Mouse (Mus musculus) bone marrow macrophage, adult 2 months (primary cell): ENCODE data around the gene Acacb. TPM values are rescaled to one million over a fixed set of nuclear protein-coding genes. Genes with fewer than 3 reads are reported as not detected.

Source experiments
- H3K27ac ChIP-seq: 2 replicates; pipeline ENCODE4 v1.5.1; 2012; ENCODE audit warnings: low read depth, low read length; ENCODE audit not compliant: insufficient read depth
- H3K4me1 ChIP-seq: 2 replicates; pipeline ENCODE4 v1.6.1; 2012; ENCODE audit warnings: low read length; ENCODE audit not compliant: control insufficient read depth, insufficient read depth
- H3K4me3 ChIP-seq: 2 replicates; pipeline ENCODE4 v1.5.1; 2012; ENCODE audit warnings: mild to moderate bottlenecking, low read length, moderate library complexity; ENCODE audit not compliant: insufficient read depth
- CTCF ChIP-seq: IDR thresholded peaks from 2 replicates; pipeline ENCODE4 v1.5.1; 2012; ENCODE audit warnings: low read depth, mild to moderate bottlenecking, low read length, moderate library complexity
- POLR2A ChIP-seq: IDR thresholded peaks from 2 replicates; pipeline ENCODE4 v1.6.1; 2012; ENCODE audit warnings: mild to moderate bottlenecking, low read depth, low read length, borderline replicate concordance
- polyA plus RNA-seq: library from polyadenylated mRNA; stranded (reverse); fragments of >200 nt; gene quantifications from 2 replicates; pipeline ENCODE4 v1.2.4, GENCODE M21; 2012; ENCODE audit not compliant: missing spikeins, insufficient read depth, insufficient read length

Acacb gene
- polyA plus RNA-seq, 1 experiment = 0.24 TPM

DNA sequence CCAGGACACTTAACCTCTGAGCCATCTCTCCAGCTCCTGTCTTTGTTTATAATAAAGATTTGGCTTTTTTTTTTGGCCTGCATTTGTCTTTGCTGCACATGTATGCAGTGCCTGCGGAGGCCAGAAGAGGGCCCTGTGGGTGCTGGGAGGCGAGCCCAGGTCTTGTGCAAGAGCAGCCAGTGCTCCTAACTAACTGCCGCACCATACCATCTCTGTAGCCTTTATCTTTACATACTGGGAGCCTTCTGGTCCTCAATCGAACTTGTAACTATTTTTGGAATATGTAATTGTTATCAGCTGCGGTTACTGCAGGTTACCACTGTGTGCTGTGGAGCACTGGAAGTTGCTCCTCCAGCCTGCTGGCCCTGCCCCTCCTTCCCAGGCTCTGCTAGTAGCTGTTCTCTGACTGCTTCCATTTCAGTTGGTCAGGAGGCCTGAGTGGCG lies 12.2 kb upstream of the Acacb start:
- Histone ChIP-seq H3K4me1 (peaks cover 7% of the 10 kb centered on the region; the same call in 1 of the 2 replicates), H3K4me3 (no peak overlapping the region), H3K27ac (no peak overlapping the region)
- peak; percentile 31; the same call in 1 of the 2 replicates for TF ChIP-seq CTCF
- no peak for TF ChIP-seq POLR2A

DNA sequence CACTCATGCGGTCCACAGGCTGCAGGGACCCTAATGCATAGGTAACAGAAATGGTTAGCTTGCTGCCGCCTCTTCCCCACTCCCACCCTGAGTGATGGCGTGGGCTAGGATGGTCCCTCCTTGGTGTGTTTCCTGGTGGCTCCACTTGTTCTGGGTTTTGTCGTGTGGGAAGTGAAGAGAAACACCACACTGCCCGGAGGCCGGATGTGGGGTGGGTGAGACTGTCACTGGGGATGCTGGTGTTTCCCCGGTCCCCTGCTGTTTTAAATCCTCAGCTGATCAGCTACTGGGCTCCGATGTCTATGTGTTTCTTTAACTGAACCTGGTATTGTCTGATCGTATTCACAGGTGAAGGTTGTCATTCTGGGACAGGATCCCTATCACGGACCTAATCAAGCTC lies 10.8 kb upstream of the Acacb start:
- no peak overlapping the region for H3K27ac ChIP-seq
- TF ChIP-seq CTCF (no peak), POLR2A (no peak)
- no peak overlapping the region for H3K4me3 ChIP-seq
- peaks cover 7% of the 10 kb centered on the region; the same call in 1 of the 2 replicates for H3K4me1 ChIP-seq

DNA sequence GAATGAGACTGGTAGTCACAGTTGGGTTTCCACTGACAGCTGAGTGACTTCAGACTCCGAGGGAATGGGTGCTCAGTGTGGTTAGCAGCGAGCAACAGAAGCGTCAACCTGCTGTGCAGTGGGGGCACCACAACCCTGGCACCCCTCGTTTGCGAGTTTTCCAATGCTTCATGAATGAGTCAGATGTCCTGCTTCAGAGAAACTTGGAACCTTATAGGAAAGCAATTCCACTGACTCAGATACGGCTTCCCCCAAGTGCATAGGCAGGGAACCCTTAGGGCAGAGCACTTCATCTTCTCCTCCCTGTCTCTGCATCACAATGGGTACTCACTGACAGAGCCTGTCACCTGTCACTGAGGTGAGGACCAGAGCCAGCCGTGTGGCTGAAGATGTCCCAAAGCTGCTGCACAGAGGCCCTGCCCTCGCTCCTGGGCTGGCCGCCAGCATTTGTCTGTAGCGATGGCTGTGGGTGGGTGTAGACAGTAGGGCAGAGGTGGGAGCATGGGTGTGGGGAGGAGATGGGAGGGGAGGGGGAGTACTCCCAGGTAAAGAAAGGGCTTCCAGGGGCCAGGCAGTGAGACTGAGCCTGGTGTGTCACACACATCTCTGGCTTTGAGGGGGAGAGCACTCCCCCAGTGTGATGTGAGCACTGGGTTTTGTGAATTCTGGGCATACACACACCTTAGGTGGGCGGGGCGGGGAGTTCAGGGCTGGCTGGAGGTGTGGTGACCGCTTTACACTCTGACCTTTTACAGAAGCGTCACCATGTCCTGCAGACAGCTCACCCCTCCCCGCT lies 8.7 kb upstream of the Acacb start:
- Histone ChIP-seq H3K27ac (no peak overlapping the region), H3K4me1 (0 out of 2 replicates have a peak, but pooled peaks cover 2% of the 10 kb centered on the region), H3K4me3 (no peak overlapping the region)
- no peak for TF ChIP-seq POLR2A
- TF ChIP-seq CTCF = no peak

DNA sequence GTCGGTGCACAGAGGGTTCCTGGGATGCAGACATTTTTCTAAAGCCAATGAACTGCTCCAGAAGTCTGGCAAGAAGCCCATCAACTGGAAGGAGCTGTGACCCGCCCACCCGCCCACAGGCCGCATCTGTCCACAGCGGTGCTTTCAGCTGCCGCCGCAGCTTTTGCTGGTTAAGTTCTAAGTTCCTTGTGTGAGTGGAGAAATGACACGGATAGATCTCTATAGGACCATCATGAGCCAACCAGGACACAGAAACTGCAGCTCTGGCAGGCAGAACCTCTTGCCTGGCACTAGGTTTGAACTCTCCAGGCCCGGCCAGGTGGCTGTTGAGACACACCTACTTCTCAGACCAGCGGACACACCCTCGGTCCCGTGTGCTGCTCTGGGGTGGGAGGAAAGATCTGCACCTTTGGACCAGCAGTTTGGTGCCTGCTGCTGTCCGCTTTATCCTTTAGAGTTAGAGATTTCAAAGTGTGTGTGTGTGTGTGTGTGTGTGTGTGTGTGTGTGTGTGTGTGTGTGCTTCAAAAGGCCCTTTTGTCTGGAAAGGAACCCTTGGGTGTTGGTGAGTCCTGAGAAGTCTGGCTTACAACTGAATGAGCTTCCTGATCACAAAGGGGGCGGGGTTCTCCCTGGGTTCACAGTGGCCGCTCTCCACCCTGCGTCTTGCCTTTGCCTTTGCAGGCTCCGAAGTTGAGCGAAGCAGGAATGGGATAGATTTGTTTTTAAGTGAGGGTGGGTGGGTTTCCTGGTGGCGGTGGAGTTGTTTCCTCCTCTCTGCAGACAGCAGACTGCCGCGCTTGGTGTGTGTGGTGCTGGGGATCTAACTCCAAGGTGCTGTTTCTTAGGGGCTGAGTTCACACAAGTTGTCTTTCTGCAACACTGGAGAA lies 7.8 kb upstream of the Acacb start:
- no peak overlapping the region for H3K27ac ChIP-seq
- no peak overlapping the region for H3K4me3 ChIP-seq
- TF ChIP-seq CTCF = no peak
- no peak for TF ChIP-seq POLR2A
- H3K4me1 ChIP-seq = 0 out of 2 replicates have a peak, but pooled peaks cover 2% of the 10 kb centered on the region

DNA sequence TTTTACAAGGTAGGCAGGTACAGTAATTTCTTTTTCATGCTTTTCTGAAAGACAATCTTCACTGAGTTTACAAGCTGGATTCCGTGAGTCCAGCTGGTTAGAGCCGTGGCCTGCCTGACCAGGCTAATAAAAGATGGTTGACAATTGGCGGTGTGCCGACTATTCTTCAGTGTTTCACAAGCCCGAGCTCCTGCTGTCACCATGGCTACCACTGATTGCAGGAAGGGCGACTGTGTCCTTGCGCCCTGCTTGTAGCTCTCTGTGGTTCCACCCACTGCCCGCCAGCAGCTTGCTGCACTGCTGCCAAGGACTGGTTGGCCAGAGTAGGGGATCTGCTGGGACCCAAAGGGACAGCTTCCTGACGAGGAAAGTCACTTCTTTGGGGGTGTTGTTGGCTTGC lies 7.2 kb upstream of the Acacb start:
- TF ChIP-seq CTCF = no peak
- no peak for TF ChIP-seq POLR2A
- no peaks in the 10 kb centered on the region for H3K4me1 ChIP-seq
- H3K4me3 ChIP-seq = no peak overlapping the region
- H3K27ac ChIP-seq = no peak overlapping the region

DNA sequence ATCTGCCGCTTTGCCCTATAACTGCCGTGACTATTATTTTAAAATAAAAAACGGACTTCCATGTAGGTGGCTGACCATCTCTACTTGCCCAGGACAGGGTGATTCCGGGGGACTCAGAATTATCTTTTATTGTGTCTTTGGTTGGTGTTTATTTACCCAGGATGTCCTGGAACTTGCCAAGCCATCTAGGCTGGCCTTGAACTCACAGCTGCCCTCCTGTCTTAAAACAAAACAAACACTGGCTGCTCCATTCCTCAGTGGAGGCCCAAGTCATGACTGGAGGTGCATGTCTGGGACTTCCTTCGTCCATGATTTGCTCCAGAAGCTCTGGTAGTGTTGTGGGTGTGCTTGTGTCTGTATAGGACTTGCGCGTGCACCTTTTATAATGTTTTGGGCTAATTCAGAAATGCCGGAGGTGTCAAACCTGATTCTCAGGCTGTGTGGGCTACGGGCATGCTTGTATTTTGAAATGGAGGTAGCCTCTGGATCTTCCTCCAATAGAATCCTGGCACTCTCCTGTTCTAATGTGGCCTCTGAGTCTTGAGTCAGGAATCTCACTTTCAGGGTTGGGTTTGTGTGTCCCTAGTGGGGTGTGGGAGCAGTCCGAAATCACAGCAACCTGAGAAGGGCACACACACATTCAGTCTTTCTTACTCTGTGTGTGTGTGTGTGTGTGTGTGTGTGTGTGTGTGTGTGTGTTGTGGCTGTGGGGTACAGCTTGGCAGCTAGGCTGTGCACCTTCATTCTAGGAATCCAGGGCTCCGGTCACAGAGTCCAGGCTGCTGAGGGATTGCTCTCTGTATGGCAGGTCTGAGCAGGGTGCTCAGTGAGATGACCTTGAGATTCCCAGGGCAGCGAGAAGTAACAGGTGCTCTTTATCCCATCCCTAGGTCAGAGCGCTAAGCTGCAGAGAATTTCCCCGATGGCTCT lies 973 bp downstream of the Acacb start:
- Histone ChIP-seq H3K4me3 (no peak overlapping the region), H3K27ac (no peak overlapping the region), H3K4me1 (no peaks in the 10 kb centered on the region)
- TF ChIP-seq CTCF (no peak), POLR2A (no peak)

DNA sequence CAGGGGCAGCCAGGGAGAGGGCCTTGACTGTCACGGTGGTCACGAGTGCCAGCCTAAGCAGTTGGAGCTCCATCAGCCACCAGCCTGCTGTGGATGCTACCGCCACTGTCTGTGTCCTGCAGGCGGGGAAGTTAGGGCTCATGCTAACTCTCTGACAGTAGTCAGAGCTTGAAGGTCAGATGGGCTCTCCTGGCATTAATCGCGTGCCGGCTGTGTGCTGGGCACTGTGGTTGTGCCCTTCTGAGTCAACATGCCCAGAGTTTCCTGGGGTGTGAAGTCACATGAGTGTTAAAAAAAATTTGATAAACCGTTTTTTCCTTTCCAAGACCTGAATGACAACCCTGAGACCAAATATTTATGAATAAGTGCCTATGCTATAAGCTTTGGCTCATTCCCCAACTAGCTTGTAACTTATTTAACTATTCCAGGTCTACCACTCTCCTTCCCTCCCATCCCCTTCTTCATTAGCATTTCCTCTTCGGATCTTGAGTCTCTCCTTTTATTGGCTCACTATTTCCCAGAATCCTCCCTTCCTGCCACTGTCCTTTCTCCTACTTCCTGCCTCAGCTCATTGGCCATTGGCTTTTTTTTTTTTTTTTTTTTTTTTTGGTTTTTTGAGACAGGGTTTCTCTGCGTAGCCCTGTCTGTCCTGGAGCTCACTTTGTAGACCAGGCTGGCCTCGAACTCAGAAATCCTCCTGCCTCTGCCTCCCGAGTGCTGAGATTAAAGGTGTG lies 6.2 kb downstream of the Acacb start:
- no peak overlapping the region for H3K4me3 ChIP-seq
- TF ChIP-seq CTCF (no peak), POLR2A (no peak)
- H3K4me1 ChIP-seq = no peaks in the 10 kb centered on the region
- no peak overlapping the region for H3K27ac ChIP-seq

DNA sequence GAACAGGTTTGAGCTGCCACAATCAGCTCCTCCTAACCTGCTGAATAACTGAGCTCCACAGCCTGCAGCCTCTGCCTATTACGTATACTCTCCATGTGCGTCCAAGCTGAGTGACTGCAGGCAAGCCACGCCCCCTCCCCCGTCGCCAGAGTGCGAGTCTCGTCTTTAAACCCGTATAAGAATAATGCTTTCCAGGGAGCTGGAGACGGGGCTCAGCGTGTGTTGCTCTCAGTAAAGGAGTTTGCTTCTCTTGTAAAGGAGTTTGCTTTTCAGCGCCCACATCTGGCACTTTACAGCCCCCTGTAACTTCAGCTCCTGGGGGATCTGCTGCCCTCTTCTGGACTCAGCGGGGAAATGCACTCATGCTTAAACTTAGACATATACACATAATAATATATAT lies 7.2 kb downstream of the Acacb start:
- peak; percentile 41; the same call in 1 of the 2 replicates for TF ChIP-seq CTCF
- no peak for TF ChIP-seq POLR2A
- H3K4me1 ChIP-seq = no peaks in the 10 kb centered on the region
- no peak overlapping the region for H3K4me3 ChIP-seq

DNA sequence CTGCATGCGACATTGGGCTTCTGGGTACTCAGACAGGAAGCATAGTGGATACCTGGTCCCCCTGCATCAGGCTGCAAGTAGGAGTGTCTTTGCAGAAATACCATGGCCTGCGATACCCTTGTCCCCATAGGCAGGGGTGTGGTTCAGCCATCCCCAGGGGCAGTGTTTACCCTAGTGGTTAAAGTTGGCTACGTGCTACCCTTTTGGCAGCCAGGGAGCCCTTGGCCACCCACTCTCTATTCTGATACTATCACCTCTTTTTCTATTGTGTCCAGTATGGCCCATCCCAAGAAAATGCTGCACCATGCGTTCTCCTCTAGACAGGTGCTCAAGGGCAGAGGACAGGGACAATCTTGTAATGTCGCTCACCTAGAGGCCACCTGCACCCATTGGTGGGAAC lies 8.4 kb downstream of the Acacb start:
- Histone ChIP-seq H3K4me3 (no peak overlapping the region), H3K4me1 (no peaks in the 10 kb centered on the region), H3K27ac (no peak overlapping the region)
- no peak for TF ChIP-seq CTCF
- no peak for TF ChIP-seq POLR2A

More for the DNA sequence above, 7.2 kb downstream of the Acacb start:
- no peak overlapping the region for H3K27ac ChIP-seq
